Mouse (Mus musculus): ENCODE measurements around the gene Shbg. TPM values are rescaled to one million over a fixed set of nuclear protein-coding genes. Genes with fewer than 3 reads are reported as not detected.
"Not testable (repeated sequence)": the region's sequence is repeated elsewhere in the genome, so short reads cannot be mapped to it uniquely, and the experiment has no call there.

Gene Shbg
- polyA plus RNA-seq, 1 experiment from 2014 or later, result 0.72 TPM

DNA sequence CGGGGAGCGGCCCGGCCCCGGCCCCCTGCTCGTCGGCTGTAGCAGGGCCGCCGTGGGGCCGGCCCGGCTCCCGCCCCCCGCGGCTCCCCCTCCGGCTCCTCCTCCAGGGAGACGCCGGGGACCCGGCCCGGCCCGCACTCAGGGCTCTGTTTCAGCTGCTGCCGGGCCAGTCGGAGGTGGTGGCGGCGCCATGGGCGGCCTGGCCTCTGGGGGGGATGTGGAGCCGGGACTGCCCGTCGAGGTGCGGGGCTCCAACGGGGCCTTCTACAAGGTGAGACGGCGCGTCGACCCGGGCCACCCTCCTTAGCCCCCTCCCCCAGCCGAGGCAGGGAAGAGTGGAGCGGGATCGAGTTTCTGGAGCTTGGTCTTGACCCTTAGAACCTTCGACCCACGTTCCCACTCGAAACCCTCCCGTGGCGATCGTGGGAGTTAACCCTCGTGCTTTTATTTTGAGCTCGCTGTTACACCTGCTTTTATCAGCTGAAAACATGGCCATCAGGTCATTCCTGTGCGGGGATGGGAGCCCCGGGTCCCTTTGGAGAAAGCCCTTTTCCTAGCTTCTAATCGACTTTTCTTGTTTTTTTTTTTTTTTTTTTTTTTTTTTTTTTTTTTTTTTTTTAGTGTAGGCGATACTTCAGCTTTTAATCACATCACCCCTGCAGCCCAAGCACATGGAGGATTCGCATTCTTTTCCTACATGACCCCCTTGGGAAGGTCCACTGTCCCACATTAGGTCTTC, 15.6 kb upstream of the Shbg start:
- Histone ChIP-seq H3K4me3 (ENCODE audit: low read length) (peak overlapping the region; percentile 100), H3K27me3 (replicated peaks; ENCODE audit: control insufficient read depth, insufficient read depth, low read length) (no peaks in the 10 kb centered on the region), H3K36me3 (ENCODE audit: control insufficient read depth, insufficient read depth, low read length) (no peaks in the 10 kb centered on the region), H3K27ac (ENCODE audit: low read length) (peak overlapping the region; percentile 96), H3K4me1 (ENCODE audit: control insufficient read depth, insufficient read depth, low read length) (peaks cover 16% of the 10 kb centered on the region), H3K4me2 (ENCODE audit: low read depth, low read length) (peak overlapping the region; percentile 72), H3K9ac (ENCODE audit: low read depth, low read length) (peak overlapping the region; percentile 98), H3K9me3 (ENCODE audit: control insufficient read depth, low read length) (no peaks in the 10 kb centered on the region)
- peak; percentile 73 for ATAC-seq
- under 1% methylated on average over 48 of the region's 50 CpGs for WGBS

DNA sequence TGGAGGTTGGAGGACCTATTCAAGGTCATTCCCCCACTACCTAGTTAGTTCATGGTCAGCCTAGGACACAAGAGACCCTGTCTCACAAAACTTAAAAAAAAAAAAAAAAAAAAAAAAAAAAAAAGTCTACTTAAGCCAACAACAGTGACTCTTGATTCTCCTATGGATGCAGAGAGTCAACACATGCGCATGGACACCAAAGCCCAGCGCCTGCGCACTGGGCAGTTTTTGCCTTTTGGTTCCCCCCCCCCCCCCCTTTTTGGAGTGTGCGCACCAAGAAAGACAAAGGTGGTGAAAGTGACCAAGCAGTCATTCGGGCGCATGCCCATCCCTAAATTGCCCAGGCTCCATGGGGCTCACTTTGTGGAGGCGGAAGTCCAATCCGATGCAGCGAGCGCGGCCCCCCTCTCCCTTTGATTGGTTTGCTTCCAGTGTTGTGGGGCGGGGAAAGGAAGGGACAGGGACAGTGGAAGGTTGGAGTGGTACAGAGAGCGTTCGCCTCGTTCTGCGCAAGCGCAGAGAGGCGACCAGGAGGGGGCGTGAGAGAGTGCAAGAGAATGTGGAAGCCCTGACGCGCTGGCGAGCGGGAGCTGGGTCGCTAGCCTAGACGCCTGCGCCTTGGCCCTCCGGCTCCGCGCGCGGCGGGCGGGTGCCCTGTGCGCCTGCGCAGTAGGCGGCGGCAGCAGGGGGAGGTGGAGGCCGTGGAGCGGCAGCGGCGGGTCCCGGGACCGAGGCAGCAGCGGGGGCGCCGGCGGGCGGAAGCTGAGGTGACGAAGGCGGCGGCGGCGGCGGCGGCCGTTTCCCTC, 14.8 kb upstream of the Shbg start, which contains the start of gene Fxr2:
Gene Fxr2 (plus strand): TSS at position 707 of the 806 bp plus-strand sequence.
- H3K36me3 ChIP-seq (ENCODE audit: control insufficient read depth, insufficient read depth, low read length), result no peaks in the 10 kb centered on the region
- peak within 1 kb of the TSS; percentile 98 for H3K9ac ChIP-seq (ENCODE audit: low read depth, low read length)
- no peaks in the 10 kb centered on the region for H3K27me3 ChIP-seq (replicated peaks; ENCODE audit: control insufficient read depth, insufficient read depth, low read length)
- H3K4me1 ChIP-seq (ENCODE audit: control insufficient read depth, insufficient read depth, low read length), result peaks cover 16% of the 10 kb centered on the region
- no peaks in the 10 kb centered on the region for H3K9me3 ChIP-seq (ENCODE audit: control insufficient read depth, low read length)
- H3K4me3 ChIP-seq (ENCODE audit: low read length), result peak within 1 kb of the TSS; percentile 100
- under 1% methylated on average over 38 of the region's 56 CpGs for WGBS
- peak within 1 kb of the TSS; percentile 96 for H3K27ac ChIP-seq (ENCODE audit: low read length)
- H3K4me2 ChIP-seq (ENCODE audit: low read depth, low read length), result peak within 1 kb of the TSS; percentile 72
- ATAC-seq, result peak; percentile 99

DNA sequence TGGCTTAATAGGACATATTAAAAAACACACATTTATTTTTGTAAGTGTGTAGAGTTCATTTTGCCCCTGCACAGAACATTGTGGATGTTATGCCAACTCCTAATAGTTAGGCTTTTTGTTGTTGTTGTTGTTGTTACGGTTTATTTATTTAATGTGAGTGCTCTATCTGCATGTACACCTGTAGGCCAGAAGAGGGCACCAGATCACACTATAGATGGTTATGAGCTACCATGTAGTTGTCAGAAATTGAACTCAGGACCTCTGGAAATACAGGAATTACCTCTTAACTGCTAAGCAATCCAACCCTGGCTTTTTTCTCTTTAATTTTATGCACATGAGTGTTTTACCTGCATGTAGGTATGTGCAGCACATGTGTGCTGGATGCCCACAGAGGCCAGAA, 12.1 kb upstream of the Shbg start:
- no peak for ATAC-seq
- Histone ChIP-seq H3K4me1 (ENCODE audit: control insufficient read depth, insufficient read depth, low read length) (peaks cover 8% of the 10 kb centered on the region), H3K36me3 (ENCODE audit: control insufficient read depth, insufficient read depth, low read length) (no peaks in the 10 kb centered on the region), H3K4me2 (ENCODE audit: low read depth, low read length) (no peak overlapping the region), H3K27ac (ENCODE audit: low read length) (no peak overlapping the region), H3K27me3 (replicated peaks; ENCODE audit: control insufficient read depth, insufficient read depth, low read length) (no peaks in the 10 kb centered on the region), H3K4me3 (ENCODE audit: low read length) (no peak overlapping the region), H3K9ac (ENCODE audit: low read depth, low read length) (no peak overlapping the region), H3K9me3 (ENCODE audit: control insufficient read depth, low read length) (no peaks in the 10 kb centered on the region)
- WGBS, result 60% methylated on average over 1 of the region's 1 CpGs

DNA sequence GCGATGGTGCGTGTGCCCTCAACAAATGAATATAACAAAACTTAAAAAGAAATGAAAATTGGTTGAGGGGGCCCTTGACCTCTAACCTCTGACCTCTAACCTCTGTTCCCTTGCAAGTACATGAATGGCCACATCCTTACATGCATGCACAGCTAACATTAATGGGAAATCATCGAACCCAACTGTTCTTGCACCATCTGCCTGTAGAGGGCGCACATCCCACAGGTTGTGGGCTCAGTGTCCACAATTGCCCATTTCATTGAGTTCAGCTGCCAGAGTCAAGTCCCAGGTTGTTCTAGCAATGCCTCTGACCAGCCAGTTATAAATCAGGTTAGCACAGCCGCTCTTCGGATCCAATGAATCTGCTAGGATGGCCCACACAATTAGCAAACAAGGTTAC, 10.6 kb upstream of the Shbg start:
- Histone ChIP-seq H3K27ac (ENCODE audit: low read length) (no peak overlapping the region), H3K9me3 (ENCODE audit: control insufficient read depth, low read length) (no peaks in the 10 kb centered on the region), H3K27me3 (replicated peaks; ENCODE audit: control insufficient read depth, insufficient read depth, low read length) (no peaks in the 10 kb centered on the region), H3K4me1 (ENCODE audit: control insufficient read depth, insufficient read depth, low read length) (no peaks in the 10 kb centered on the region), H3K4me3 (ENCODE audit: low read length) (no peak overlapping the region), H3K36me3 (ENCODE audit: control insufficient read depth, insufficient read depth, low read length) (no peaks in the 10 kb centered on the region), H3K4me2 (ENCODE audit: low read depth, low read length) (no peak overlapping the region), H3K9ac (ENCODE audit: low read depth, low read length) (no peak overlapping the region)
- ATAC-seq, result no peak
- 36% methylated on average over 6 of the region's 6 CpGs for WGBS

DNA sequence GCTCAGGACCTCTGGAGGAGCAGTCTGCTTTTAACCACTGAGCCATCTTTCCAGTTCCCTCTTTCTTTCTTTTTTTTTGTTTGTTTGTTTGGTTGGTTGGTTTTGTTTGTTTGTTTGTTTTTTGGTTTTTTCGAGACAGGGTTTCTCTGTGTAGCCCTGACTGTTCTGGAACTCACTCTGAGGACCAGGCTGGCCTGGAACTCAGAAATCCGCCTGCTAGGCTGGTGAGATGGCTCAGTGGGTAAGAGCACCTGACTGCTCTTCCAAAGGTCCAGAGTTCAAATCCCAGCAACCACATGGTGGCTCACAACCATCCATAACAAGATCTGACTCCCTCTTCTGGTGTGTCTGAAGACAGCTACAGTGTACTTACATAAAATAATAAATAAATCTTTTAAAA, 6.6 kb upstream of the Shbg start:
- not testable (repeated sequence) for H3K9me3 ChIP-seq (ENCODE audit: control insufficient read depth, low read length); H3K27me3 ChIP-seq (replicated peaks; ENCODE audit: control insufficient read depth, insufficient read depth, low read length); ATAC-seq; H3K36me3 ChIP-seq (ENCODE audit: control insufficient read depth, insufficient read depth, low read length); H3K4me1 ChIP-seq (ENCODE audit: control insufficient read depth, insufficient read depth, low read length); H3K27ac ChIP-seq (ENCODE audit: low read length); H3K9ac ChIP-seq (ENCODE audit: low read depth, low read length); H3K4me2 ChIP-seq (ENCODE audit: low read depth, low read length); H3K4me3 ChIP-seq (ENCODE audit: low read length)
- 87% methylated on average over 2 of the region's 2 CpGs for WGBS

DNA sequence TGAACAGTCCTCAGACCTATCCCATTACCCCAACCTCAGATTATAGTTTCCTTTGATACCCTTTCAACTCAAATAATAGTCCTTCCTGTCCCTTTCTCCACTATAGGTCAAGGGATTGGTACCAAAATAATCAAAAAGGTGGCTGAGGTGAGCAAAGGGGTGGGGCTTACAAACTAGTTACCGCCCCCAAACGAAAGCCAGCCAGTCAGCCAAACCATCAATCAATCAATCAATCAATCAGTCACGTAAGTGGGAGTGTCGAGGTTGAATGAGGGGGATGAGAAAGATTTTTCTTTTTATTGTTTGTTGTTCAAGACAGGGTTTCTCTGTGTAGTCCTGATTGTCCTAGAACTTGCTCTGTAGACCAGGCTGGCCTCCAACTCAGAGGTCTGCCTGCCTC, 5.3 kb upstream of the Shbg start:
- 71% methylated on average over 4 of the region's 4 CpGs for WGBS
- no peaks in the 10 kb centered on the region for H3K27me3 ChIP-seq (replicated peaks; ENCODE audit: control insufficient read depth, insufficient read depth, low read length)
- H3K4me1 ChIP-seq (ENCODE audit: control insufficient read depth, insufficient read depth, low read length), result peaks cover 9% of the 10 kb centered on the region
- H3K36me3 ChIP-seq (ENCODE audit: control insufficient read depth, insufficient read depth, low read length), result no peaks in the 10 kb centered on the region
- H3K4me3 ChIP-seq (ENCODE audit: low read length), result peak overlapping the region; percentile 69; the same call in 1 of the 2 replicates
- H3K4me2 ChIP-seq (ENCODE audit: low read depth, low read length), result peak overlapping the region; percentile 88
- H3K9me3 ChIP-seq (ENCODE audit: control insufficient read depth, low read length), result no peaks in the 10 kb centered on the region
- peak overlapping the region; percentile 81 for H3K9ac ChIP-seq (ENCODE audit: low read depth, low read length)
- no peak for ATAC-seq
- no peak overlapping the region for H3K27ac ChIP-seq (ENCODE audit: low read length)

DNA sequence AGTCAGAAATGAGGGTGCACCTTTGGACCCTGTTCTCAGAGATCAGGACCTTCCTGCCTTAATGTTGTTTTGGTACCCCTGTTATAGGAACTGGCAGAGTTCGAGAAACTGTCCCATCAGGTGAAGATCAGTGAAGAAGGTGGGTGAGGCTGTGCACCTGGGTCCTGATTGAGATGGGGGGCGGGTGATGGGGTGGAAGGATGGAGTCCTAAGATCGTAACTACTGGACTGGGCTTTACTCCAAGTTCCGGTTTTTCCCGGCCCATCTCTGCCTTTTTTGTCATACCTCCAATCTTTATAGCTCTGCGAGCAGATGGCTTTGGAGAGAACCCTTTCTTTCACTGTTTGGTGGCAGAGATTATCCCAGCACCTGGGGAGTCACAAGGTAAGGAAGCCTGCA, 4.7 kb upstream of the Shbg start:
- Histone ChIP-seq H3K27me3 (replicated peaks; ENCODE audit: control insufficient read depth, insufficient read depth, low read length) (no peaks in the 10 kb centered on the region), H3K27ac (ENCODE audit: low read length) (no peak overlapping the region), H3K4me3 (ENCODE audit: low read length) (peak overlapping the region; percentile 69), H3K9me3 (ENCODE audit: control insufficient read depth, low read length) (no peaks in the 10 kb centered on the region), H3K4me1 (ENCODE audit: control insufficient read depth, insufficient read depth, low read length) (peaks cover 9% of the 10 kb centered on the region), H3K9ac (ENCODE audit: low read depth, low read length) (peak overlapping the region; percentile 81), H3K4me2 (ENCODE audit: low read depth, low read length) (peak overlapping the region; percentile 88), H3K36me3 (ENCODE audit: control insufficient read depth, insufficient read depth, low read length) (no peaks in the 10 kb centered on the region)
- WGBS, result 22% methylated on average over 6 of the region's 6 CpGs
- ATAC-seq, result peak; percentile 21; the same call in 1 of the 2 replicates

DNA sequence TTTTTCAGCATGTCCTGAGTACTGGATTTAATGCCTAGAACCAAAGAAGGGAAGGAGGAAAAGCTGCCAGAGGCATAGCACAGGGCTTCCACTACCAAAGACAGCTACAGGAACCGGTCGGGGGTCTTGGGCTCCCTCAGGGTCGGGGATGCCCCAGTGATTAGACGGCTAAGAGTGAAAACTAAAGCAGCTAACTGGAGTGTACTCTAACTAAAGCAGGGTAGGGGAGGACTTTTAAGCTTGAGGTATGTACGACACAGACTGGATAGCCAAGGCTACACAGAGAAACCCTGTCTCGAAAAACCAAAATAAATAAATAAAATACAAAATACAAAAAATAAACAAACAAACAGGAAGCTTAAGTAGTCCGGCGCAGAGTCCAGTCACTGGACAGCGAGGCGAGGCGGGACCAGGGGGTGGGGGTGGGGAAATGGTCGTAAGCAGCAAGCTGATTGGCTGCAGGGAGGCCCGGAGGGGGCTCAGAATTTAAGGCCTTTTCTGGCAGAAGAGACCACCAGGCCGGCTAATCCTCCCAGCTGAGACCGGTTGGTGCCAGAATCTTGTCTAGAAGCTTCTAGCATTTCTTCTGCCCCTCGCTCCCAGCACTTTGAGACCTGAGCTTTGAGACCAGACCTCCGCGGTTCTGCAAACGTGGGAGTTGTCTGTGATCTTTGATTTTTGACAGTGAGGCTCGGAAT, 4.0 kb upstream of the Shbg start, which contains the start of gene Sat2:
Gene Sat2 (plus strand): TSS at position 454 of the 698 bp plus-strand sequence.
- Histone ChIP-seq H3K9ac (ENCODE audit: low read depth, low read length) (peak within 1 kb of the TSS; percentile 81), H3K4me2 (ENCODE audit: low read depth, low read length) (peak within 1 kb of the TSS; percentile 88), H3K4me1 (ENCODE audit: control insufficient read depth, insufficient read depth, low read length) (peaks cover 9% of the 10 kb centered on the region), H3K36me3 (ENCODE audit: control insufficient read depth, insufficient read depth, low read length) (no peaks in the 10 kb centered on the region), H3K4me3 (ENCODE audit: low read length) (peak within 1 kb of the TSS; percentile 69), H3K27ac (ENCODE audit: low read length) (peak within 1 kb of the TSS; percentile 67), H3K27me3 (replicated peaks; ENCODE audit: control insufficient read depth, insufficient read depth, low read length) (no peaks in the 10 kb centered on the region), H3K9me3 (ENCODE audit: control insufficient read depth, low read length) (no peaks in the 10 kb centered on the region)
- peak; percentile 75 for ATAC-seq
- WGBS, result 1% methylated on average over 20 of the region's 20 CpGs

All from intestine, embryonic 16.5 days (tissue).